Mouse (Mus musculus) midbrain, embryonic 10.5 days (tissue): ENCODE measurements around the gene Mcoln2. TPM values are rescaled to one million over a fixed set of nuclear protein-coding genes. Genes with fewer than 3 reads are reported as not detected.

ENCODE experiments used
- DNase-seq: peaks from one replicate; pipeline ENCODE4 v3.0.0-alpha.2; 2017; ENCODE audit warnings: low spot score
- H3K27ac ChIP-seq: fragments of 300-500 bp; sonication (generic); replicated peaks from 2 replicates; pipeline ENCODE4 v1.5.1; 2016; ENCODE audit warnings: mild to moderate bottlenecking
- H3K27me3 ChIP-seq: fragments of 300-500 bp; sonication (generic); 2 replicates; pipeline ENCODE4 v1.6.1; 2016; ENCODE audit warnings: low read depth, mild to moderate bottlenecking; ENCODE audit not compliant: poor library complexity, severe bottlenecking
- H3K36me3 ChIP-seq: fragments of 300-500 bp; sonication (generic); 2 replicates; pipeline ENCODE4 v1.6.1; 2016; ENCODE audit warnings: mild to moderate bottlenecking, moderate library complexity
- H3K4me1 ChIP-seq: fragments of 300-500 bp; sonication (generic); 2 replicates; pipeline ENCODE4 v1.6.1; 2016
- H3K4me3 ChIP-seq: fragments of 300-500 bp; sonication (generic); 2 replicates; pipeline ENCODE4 v1.5.1; 2016; ENCODE audit warnings: mild to moderate bottlenecking, moderate library complexity
- H3K9me3 ChIP-seq: fragments of 300-500 bp; sonication (generic); replicated peaks from 2 replicates; pipeline ENCODE4 v1.6.1; 2016; ENCODE audit warnings: mild to moderate bottlenecking
- WGBS: fragments of 180-500 bp; shearing (Covaris S2); methylation state at CpG from one replicate; pipeline ENCODE4 v1.1.7; 2016; 5-methylcytosine and 5-hydroxymethylcytosine counted together
- polyA plus RNA-seq: library from polyadenylated mRNA; unstranded; fragments of >200 nt; fragmentation: Nextera tagmentation; extraction: Ambion mirVana; gene quantifications from 2 replicates; pipeline ENCODE4 v1.2.1, GENCODE M21; 2016

Mcoln2 gene
- polyA plus RNA-seq, 1 experiment from 2014 or later: 0.20 TPM

GRCm38 (mm10) chr3:146177295-146177694, 27.7 kb downstream of the Mcoln2 start:
- 88% methylated on average over 7 of the region's 7 CpGs for WGBS
- Histone ChIP-seq H3K4me1 (peaks cover 3% of the 10 kb centered on the region; the same call in 1 of the 2 replicates), H3K36me3 (no peaks in the 10 kb centered on the region), H3K27me3 (peaks cover 4% of the 10 kb centered on the region; the same call in 1 of the 2 replicates), H3K27ac (no peak overlapping the region), H3K9me3 (no peaks in the 10 kb centered on the region), H3K4me3 (no peak overlapping the region)
- DNase-seq: no peak

- 8% methylated on average over 16 of the region's 16 CpGs for WGBS
- Histone ChIP-seq H3K4me1 (peaks cover 3% of the 10 kb centered on the region; the same call in 1 of the 2 replicates), H3K27me3 (peaks cover 11% of the 10 kb centered on the region; the same call in 1 of the 2 replicates), H3K9me3 (no peaks in the 10 kb centered on the region), H3K36me3 (no peaks in the 10 kb centered on the region), H3K27ac (peak overlapping the region; percentile 69), H3K4me3 (peak overlapping the region; percentile 48)
- DNase-seq: peak; percentile 81
Observed at GRCm38 (mm10) chr3:146177748-146178582, 28.3 kb downstream of the Mcoln2 start.

- 45% methylated on average over 2 of the region's 2 CpGs for WGBS
- Histone ChIP-seq H3K9me3 (no peaks in the 10 kb centered on the region), H3K36me3 (no peaks in the 10 kb centered on the region), H3K4me1 (peaks cover 10% of the 10 kb centered on the region), H3K4me3 (no peak overlapping the region), H3K27me3 (peaks cover 27% of the 10 kb centered on the region), H3K27ac (no peak overlapping the region)
- DNase-seq: no peak
Observed at GRCm38 (mm10) chr3:146180341-146180740, 30.7 kb downstream of the Mcoln2 start.

- no peak overlapping the region for H3K4me3 ChIP-seq
- peaks cover 14% of the 10 kb centered on the region for H3K4me1 ChIP-seq
- H3K36me3 ChIP-seq: no peaks in the 10 kb centered on the region
- no peak overlapping the region for H3K27ac ChIP-seq
- H3K9me3 ChIP-seq: no peaks in the 10 kb centered on the region
- WGBS: 37% methylated on average over 3 of the region's 3 CpGs
- DNase-seq: peak; percentile 57
- peaks cover 27% of the 10 kb centered on the region for H3K27me3 ChIP-seq
Observed at GRCm38 (mm10) chr3:146180986-146181385, 31.4 kb downstream of the Mcoln2 start.

- Histone ChIP-seq H3K27me3 (peaks cover 27% of the 10 kb centered on the region), H3K9me3 (no peaks in the 10 kb centered on the region), H3K27ac (peak overlapping the region; percentile 63), H3K4me1 (peaks cover 17% of the 10 kb centered on the region), H3K4me3 (no peak overlapping the region), H3K36me3 (no peaks in the 10 kb centered on the region)
- 25% methylated on average over 13 of the region's 13 CpGs for WGBS
- DNase-seq: peak; percentile 70
Observed at GRCm38 (mm10) chr3:146184992-146185657, 35.5 kb downstream of the Mcoln2 start.

- H3K4me3 ChIP-seq: no peak overlapping the region
- H3K27me3 ChIP-seq: peaks cover 27% of the 10 kb centered on the region
Observed at GRCm38 (mm10) chr3:146186033-146186432, 36.4 kb downstream of the Mcoln2 start.

GRCm38 (mm10) chr3:146189933-146190332, 40.3 kb downstream of the Mcoln2 start:
- no peaks in the 10 kb centered on the region for H3K27me3 ChIP-seq
- no peak overlapping the region for H3K4me3 ChIP-seq
- H3K4me1 ChIP-seq: peaks cover 12% of the 10 kb centered on the region
- WGBS: 72% methylated on average over 10 of the region's 10 CpGs
- H3K36me3 ChIP-seq: no peaks in the 10 kb centered on the region
- no peak overlapping the region; the same call in 1 of the 2 replicates for H3K27ac ChIP-seq
- no peaks in the 10 kb centered on the region for H3K9me3 ChIP-seq
- DNase-seq: no peak

More at GRCm38 (mm10) chr3:146186033-146186432, 36.4 kb downstream of the Mcoln2 start:
- WGBS: 93% methylated on average over 10 of the region's 10 CpGs
- peaks cover 17% of the 10 kb centered on the region for H3K4me1 ChIP-seq
- no peak for DNase-seq
- no peak overlapping the region for H3K27ac ChIP-seq
- no peaks in the 10 kb centered on the region for H3K36me3 ChIP-seq
- H3K9me3 ChIP-seq: no peaks in the 10 kb centered on the region

- H3K36me3 ChIP-seq: no peaks in the 10 kb centered on the region
- peaks cover 17% of the 10 kb centered on the region for H3K4me1 ChIP-seq
- WGBS: 95% methylated on average over 1 of the region's 1 CpGs
- DNase-seq: no peak
- no peaks in the 10 kb centered on the region for H3K9me3 ChIP-seq
- no peak overlapping the region for H3K4me3 ChIP-seq
- H3K27me3 ChIP-seq: no peaks in the 10 kb centered on the region
- H3K27ac ChIP-seq: no peak overlapping the region
Observed at GRCm38 (mm10) chr3:146192507-146192906, 42.9 kb downstream of the Mcoln2 start.

GRCm38 (mm10) chr3:146195153-146195552, 45.5 kb downstream of the Mcoln2 start:
- H3K27ac ChIP-seq: no peak overlapping the region
- 90% methylated on average over 5 of the region's 5 CpGs for WGBS
- H3K4me3 ChIP-seq: no peak overlapping the region
- no peaks in the 10 kb centered on the region for H3K9me3 ChIP-seq
- no peaks in the 10 kb centered on the region for H3K27me3 ChIP-seq
- DNase-seq: no peak
- no peaks in the 10 kb centered on the region for H3K36me3 ChIP-seq
- peaks cover 17% of the 10 kb centered on the region for H3K4me1 ChIP-seq

- DNase-seq: no peak
- H3K27ac ChIP-seq: 0 out of 2 replicates have a peak overlapping the region, but pooled peaks have one; percentile 38
- 57% methylated on average over 6 of the region's 6 CpGs for WGBS
Observed at GRCm38 (mm10) chr3:146196301-146196700, 46.7 kb downstream of the Mcoln2 start.

GRCm38 (mm10) chr3:146196780-146197743, 47.4 kb downstream of the Mcoln2 start:
- Histone ChIP-seq H3K36me3 (no peaks in the 10 kb centered on the region), H3K9me3 (no peaks in the 10 kb centered on the region), H3K4me3 (no peak overlapping the region), H3K27me3 (no peaks in the 10 kb centered on the region), H3K4me1 (peaks cover 17% of the 10 kb centered on the region), H3K27ac (0 out of 2 replicates have a peak overlapping the region, but pooled peaks have one; percentile 38)
- WGBS: 81% methylated on average over 17 of the region's 17 CpGs
- DNase-seq: no peak

More at GRCm38 (mm10) chr3:146196301-146196700, 46.7 kb downstream of the Mcoln2 start:
- Histone ChIP-seq H3K27me3 (no peaks in the 10 kb centered on the region), H3K4me1 (peaks cover 17% of the 10 kb centered on the region), H3K36me3 (no peaks in the 10 kb centered on the region), H3K9me3 (no peaks in the 10 kb centered on the region), H3K4me3 (no peak overlapping the region)

GRCm38 (mm10) chr3:146197785-146198184, 48.2 kb downstream of the Mcoln2 start:
- H3K9me3 ChIP-seq: no peaks in the 10 kb centered on the region
- 88% methylated on average over 12 of the region's 12 CpGs for WGBS
- peaks cover 17% of the 10 kb centered on the region for H3K4me1 ChIP-seq
- DNase-seq: no peak
- H3K36me3 ChIP-seq: no peaks in the 10 kb centered on the region
- no peak overlapping the region for H3K27ac ChIP-seq
- no peak overlapping the region for H3K4me3 ChIP-seq
- H3K27me3 ChIP-seq: no peaks in the 10 kb centered on the region
